Mouse (Mus musculus) lung, postnatal 0 days (tissue): Measurements from ENCODE around the gene Rnf166.

Experiments used
- CTCF ChIP-seq: IDR thresholded peaks from 2 replicates; pipeline ENCODE4 v1.5.1; 2016; ENCODE audit warnings: antibody characterized with exemption, mild to moderate bottlenecking
- EP300 ChIP-seq: IDR thresholded peaks from 2 replicates; pipeline ENCODE4 v1.6.1; 2016; ENCODE audit warnings: antibody characterized with exemption, mild to moderate bottlenecking, control low read depth

DNA sequence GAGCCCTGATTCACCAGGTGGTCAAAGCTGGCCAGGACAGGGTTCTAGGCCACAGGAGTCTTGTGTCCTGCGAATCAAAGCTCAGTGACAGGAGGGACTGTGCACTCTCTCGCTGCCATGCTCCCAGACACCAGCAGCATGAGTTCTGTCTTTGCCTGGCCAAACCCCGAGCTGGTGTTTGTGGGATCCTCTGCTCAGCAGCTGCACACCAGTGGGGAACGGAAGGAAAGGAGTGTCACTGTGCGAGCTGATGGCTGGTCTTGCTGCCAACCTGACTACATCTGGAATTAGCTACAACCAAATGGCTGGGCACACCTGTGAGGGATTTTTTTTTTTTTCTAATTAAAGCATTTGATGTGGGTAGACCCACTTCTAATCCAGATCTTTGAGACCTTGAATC, 5.2 kb downstream of the Rnf166 start:
- TF ChIP-seq EP300 (no peak), CTCF (no peak)
